ENCODE assay signal across 19 mouse cellular contexts in genomic region chr5:6103107-6103506, GRCm38 (mm10).
DNase-seq lines count a peak whose midpoint lies in the region; ATAC-seq and TF ChIP-seq lines count a peak whose summit lies in the region.
"Had no signal": no experiment of that assay in that cellular context is flagged by ENCODE, and none has a peak within 500 bp of the region (broad histone marks: within the 10 kb centered on the region; RNA-seq: fewer than 3 reads in every experiment).

No protein-coding gene starts in this region.

- H3K4me1 ChIP-seq in hindbrain, embryonic 11.5 days (replicated peaks; ENCODE audit: control insufficient read depth, insufficient read depth, low read length) = no peaks in the 10 kb centered on the region
- H3K4me1 ChIP-seq in hindbrain, embryonic 10.5 days (replicated peaks) = no peaks in the 10 kb centered on the region
- H3K4me1 ChIP-seq in hindbrain, embryonic 14.5 days (replicated peaks; ENCODE audit: control insufficient read depth, insufficient read depth, low read length) = no peaks in the 10 kb centered on the region
- H3K4me1 ChIP-seq: embryonic facial prominence, embryonic 13.5 days; limb, embryonic 12.5 days; liver, embryonic 12.5 days; megakaryocyte, embryonic 14.5 days; stomach, embryonic 15.5 days had no signal

- H3K27ac ChIP-seq in hindbrain, embryonic 11.5 days (ENCODE audit: low read depth, low read length) = no peak overlapping the region
- no peak overlapping the region for H3K27ac ChIP-seq in hindbrain, embryonic 10.5 days
- no peak overlapping the region for H3K27ac ChIP-seq in hindbrain, embryonic 14.5 days
- H3K27ac ChIP-seq in gastrocnemius, adult 2 months = no peak overlapping the region
- H3K27ac ChIP-seq: embryonic facial prominence, embryonic 13.5 days; limb, embryonic 12.5 days; liver, embryonic 12.5 days; neural tube, embryonic 13.5 days; stomach, embryonic 15.5 days had no signal

- no peak overlapping the region for H3K4me2 ChIP-seq in hindbrain, embryonic 11.5 days (replicated peaks; ENCODE audit: low read depth, low read length)
- no peak overlapping the region for H3K4me2 ChIP-seq in hindbrain, embryonic 14.5 days (replicated peaks)
- H3K4me2 ChIP-seq: embryonic facial prominence, embryonic 13.5 days; heart, embryonic 11.5 days; limb, embryonic 12.5 days; liver, embryonic 12.5 days; neural tube, embryonic 13.5 days; stomach, embryonic 15.5 days had no signal

- no peaks in the 10 kb centered on the region for H3K27me3 ChIP-seq in hindbrain, embryonic 11.5 days (ENCODE audit: control insufficient read depth, insufficient read depth, low read length)
- no peaks in the 10 kb centered on the region for H3K27me3 ChIP-seq in hindbrain, embryonic 10.5 days (ENCODE audit: insufficient read depth, poor library complexity, severe bottlenecking)
- no peaks in the 10 kb centered on the region for H3K27me3 ChIP-seq in hindbrain, embryonic 14.5 days (ENCODE audit: control insufficient read depth, insufficient read depth, low read length)
- H3K27me3 ChIP-seq: embryonic facial prominence, embryonic 13.5 days; limb, embryonic 12.5 days; liver, embryonic 12.5 days; megakaryocyte, embryonic 14.5 days; neural tube, embryonic 13.5 days; stomach, embryonic 15.5 days had no signal

- ATAC-seq in hindbrain, embryonic 11.5 days (ENCODE audit: low FRiP score) = peak; percentile 54; the same call in 1 of the 2 replicates
- peak; percentile 55; the same call in 1 of the 2 replicates for ATAC-seq in hindbrain, embryonic 14.5 days (ENCODE audit: low FRiP score)
- ATAC-seq: liver, embryonic 12.5 days had no signal

- no peak for DNase-seq in hindbrain, embryonic 11.5 days (ENCODE audit: low spot score)
- no peak for DNase-seq in hindbrain, embryonic 10.5 days (ENCODE audit: low spot score)
- DNase-seq in retina, postnatal 1 day = peak; percentile 1
- no peak for DNase-seq in retina, embryonic 14.5 days (ENCODE audit: low spot score)
- DNase-seq in hindbrain, embryonic 14.5 days (ENCODE audit: low spot score) = no peak
- DNase-seq in heart, postnatal 10 days = no peak
- DNase-seq in gastrocnemius, adult 2 months = no peak
- DNase-seq: cerebellum, adult 9-11 months; kidney, adult 8-10 months; kidney, postnatal 14 days; lung, adult 2 months; thymus, adult 2 months had no signal

- intact Hi-C loops in heart, postnatal 10 days (cut with DNase I) = no loop called here
- intact Hi-C loops in gastrocnemius, adult 2 months (cut with DNase I) = no loop called here

- no peak for TF ChIP-seq CTCF in gastrocnemius, adult 2 months (IDR thresholded peaks at IDR 0.05)

- H3K36me3 ChIP-seq in hindbrain, embryonic 11.5 days (ENCODE audit: control insufficient read depth, insufficient read depth, low read length) = no peaks in the 10 kb centered on the region
- no peaks in the 10 kb centered on the region for H3K36me3 ChIP-seq in hindbrain, embryonic 10.5 days
- H3K36me3 ChIP-seq in hindbrain, embryonic 14.5 days (replicated peaks; ENCODE audit: control insufficient read depth, insufficient read depth) = no peaks in the 10 kb centered on the region
- H3K36me3 ChIP-seq: embryonic facial prominence, embryonic 13.5 days; limb, embryonic 12.5 days; liver, embryonic 12.5 days; neural tube, embryonic 13.5 days; stomach, embryonic 15.5 days had no signal

- no peaks in the 10 kb centered on the region for H3K9me3 ChIP-seq in hindbrain, embryonic 11.5 days (ENCODE audit: control insufficient read depth, low read length)
- H3K9me3 ChIP-seq in hindbrain, embryonic 10.5 days = no peaks in the 10 kb centered on the region
- no peaks in the 10 kb centered on the region for H3K9me3 ChIP-seq in hindbrain, embryonic 14.5 days (ENCODE audit: control insufficient read depth, low read length)
- H3K9me3 ChIP-seq: embryonic facial prominence, embryonic 13.5 days; limb, embryonic 12.5 days; liver, embryonic 12.5 days; megakaryocyte, embryonic 14.5 days; neural tube, embryonic 13.5 days; stomach, embryonic 15.5 days had no signal

- 71% methylated on average over 7 of the region's 7 CpGs for WGBS in hindbrain, embryonic 11.5 days
- 80% methylated on average over 7 of the region's 7 CpGs for WGBS in hindbrain, embryonic 10.5 days
- WGBS in hindbrain, embryonic 14.5 days = 48% methylated on average over 7 of the region's 7 CpGs

- H3K4me3 ChIP-seq in hindbrain, embryonic 11.5 days (ENCODE audit: low read depth, low read length) = no peak overlapping the region
- H3K4me3 ChIP-seq in hindbrain, embryonic 10.5 days = no peak overlapping the region
- no peak overlapping the region for H3K4me3 ChIP-seq in hindbrain, embryonic 14.5 days (replicated peaks; ENCODE audit: low read length)
- no peak overlapping the region for H3K4me3 ChIP-seq in gastrocnemius, adult 2 months
- H3K4me3 ChIP-seq: embryonic facial prominence, embryonic 13.5 days; limb, embryonic 12.5 days; liver, embryonic 12.5 days; megakaryocyte, embryonic 14.5 days; neural tube, embryonic 13.5 days; stomach, embryonic 15.5 days had no signal

- H3K9ac ChIP-seq in hindbrain, embryonic 11.5 days (ENCODE audit: low read depth, low read length) = no peak overlapping the region
- no peak overlapping the region for H3K9ac ChIP-seq in hindbrain, embryonic 14.5 days
- H3K9ac ChIP-seq: embryonic facial prominence, embryonic 13.5 days; limb, embryonic 12.5 days; liver, embryonic 12.5 days; neural tube, embryonic 13.5 days; stomach, embryonic 15.5 days had no signal
